Mouse (Mus musculus): ENCODE results near the gene Sdsl.
"Not testable (repeated sequence)": the region's sequence is repeated elsewhere in the genome, so short reads cannot be mapped to it uniquely, and the experiment has no call there.

The Sdsl gene

GRCm38 (mm10) chr5:120472770-120473169 lies at the start of gene Sdsl:
TSS of gene Sdsl (minus strand) at chr5:120472810.
- no peak for DNase-seq (ENCODE audit: low read depth, low spot score)

DNA sequence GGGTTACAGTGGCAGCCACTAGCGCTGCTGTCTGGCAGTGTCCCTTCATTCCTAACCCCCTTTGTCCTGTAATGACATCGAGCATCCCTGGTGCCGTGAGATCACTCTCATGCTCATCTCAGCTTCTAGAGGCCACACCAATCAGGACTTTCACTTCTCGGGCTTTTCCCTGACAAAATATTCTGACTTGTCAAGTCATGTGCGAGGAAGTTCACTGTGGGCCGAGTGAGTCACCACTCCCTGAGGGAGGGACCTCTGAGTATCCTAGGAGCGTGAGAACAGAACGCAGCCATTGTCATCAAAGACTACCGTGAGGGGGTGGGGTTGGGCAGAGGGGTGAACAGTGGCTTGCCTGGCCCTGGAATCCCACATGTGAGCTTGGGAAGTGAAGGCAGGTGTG lies 44.9 kb upstream of the Sdsl start:
- DNase-seq (ENCODE audit: low read depth, low spot score) = no peak

DNA sequence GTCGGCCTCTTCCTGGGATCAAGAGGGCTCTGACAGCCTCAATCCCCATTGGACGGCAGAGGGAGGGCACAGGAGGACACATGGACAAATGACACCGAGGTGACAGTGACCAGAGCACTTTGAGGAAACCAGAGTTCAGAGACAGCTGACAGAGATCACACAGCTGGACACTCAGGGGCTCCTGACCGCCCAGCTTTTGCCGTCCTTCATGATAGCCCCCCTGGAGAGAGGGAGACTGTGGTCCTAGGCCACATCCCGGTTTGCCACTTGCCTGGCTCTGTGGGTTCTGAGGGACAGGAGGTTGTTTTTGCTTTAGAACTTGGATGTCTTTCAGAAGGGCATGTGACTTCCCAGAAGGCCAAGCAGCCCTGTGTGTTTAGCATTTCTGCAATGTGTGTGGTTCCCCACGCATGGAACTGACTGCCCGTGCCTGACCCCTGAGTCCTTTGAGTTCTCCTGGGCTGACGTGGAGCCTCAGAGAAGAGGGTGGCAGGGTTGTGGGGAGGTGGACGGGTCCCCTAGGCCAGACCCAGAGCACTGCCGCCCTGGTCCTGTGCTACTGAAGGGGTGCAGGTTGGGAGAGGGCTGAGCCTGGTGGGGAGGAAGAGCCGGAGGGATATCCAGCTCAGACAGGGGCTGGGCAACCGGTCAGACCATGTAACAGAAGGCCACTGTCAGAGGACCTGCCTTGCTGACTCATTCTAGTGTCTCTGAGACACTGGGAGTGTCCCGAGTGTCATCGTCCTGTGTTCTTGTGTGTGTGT lies 43.8 kb upstream of the Sdsl start:
- no peak for DNase-seq (ENCODE audit: low read depth, low spot score)

- no peak for DNase-seq (ENCODE audit: low read depth, low spot score)
Measured at GRCm38 (mm10) chr5:120515451-120515850, 42.8 kb upstream of the Sdsl start.

- no peak for DNase-seq (ENCODE audit: low read depth, low spot score)
Measured at GRCm38 (mm10) chr5:120514754-120515153, 42.1 kb upstream of the Sdsl start.

DNA sequence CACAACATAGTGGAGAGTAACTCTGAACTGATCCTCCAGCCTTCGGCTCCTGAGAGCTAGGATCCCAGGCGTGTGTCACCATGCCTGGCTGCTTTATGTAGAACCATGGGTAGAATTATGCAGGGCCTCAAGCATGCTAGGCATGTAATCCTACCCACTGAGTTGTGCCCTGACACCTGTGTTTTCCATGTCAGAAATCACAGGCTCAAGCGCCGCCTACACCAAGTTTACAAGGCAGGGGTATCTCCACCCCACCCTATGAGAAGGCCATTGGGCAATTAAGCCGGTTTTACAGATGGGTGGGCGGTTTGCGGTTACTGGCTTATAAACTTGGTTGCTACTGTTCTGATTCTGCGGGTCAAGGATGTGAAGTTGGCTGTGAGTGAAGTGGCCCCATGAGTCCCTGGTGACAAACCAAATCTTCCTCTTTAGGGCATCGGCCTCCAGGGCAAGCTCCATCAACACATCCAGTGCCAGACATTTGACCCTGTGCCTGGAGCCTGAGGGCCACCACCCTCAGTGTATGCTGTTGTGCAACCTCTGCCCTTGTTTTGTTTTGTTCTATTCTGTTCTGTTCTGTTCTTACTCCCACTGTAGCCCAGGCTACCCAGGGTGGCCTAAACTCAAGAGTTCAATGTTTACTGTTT lies 41.5 kb upstream of the Sdsl start:
- DNase-seq (ENCODE audit: low read depth, low spot score) = no peak

- no peak for DNase-seq (ENCODE audit: low read depth, low spot score)
Measured at GRCm38 (mm10) chr5:120512911-120513555, 40.4 kb upstream of the Sdsl start.

GRCm38 (mm10) chr5:120511643-120512220 lies 39.1 kb upstream of the Sdsl start:
- no peak for DNase-seq (ENCODE audit: low read depth, low spot score)

DNA sequence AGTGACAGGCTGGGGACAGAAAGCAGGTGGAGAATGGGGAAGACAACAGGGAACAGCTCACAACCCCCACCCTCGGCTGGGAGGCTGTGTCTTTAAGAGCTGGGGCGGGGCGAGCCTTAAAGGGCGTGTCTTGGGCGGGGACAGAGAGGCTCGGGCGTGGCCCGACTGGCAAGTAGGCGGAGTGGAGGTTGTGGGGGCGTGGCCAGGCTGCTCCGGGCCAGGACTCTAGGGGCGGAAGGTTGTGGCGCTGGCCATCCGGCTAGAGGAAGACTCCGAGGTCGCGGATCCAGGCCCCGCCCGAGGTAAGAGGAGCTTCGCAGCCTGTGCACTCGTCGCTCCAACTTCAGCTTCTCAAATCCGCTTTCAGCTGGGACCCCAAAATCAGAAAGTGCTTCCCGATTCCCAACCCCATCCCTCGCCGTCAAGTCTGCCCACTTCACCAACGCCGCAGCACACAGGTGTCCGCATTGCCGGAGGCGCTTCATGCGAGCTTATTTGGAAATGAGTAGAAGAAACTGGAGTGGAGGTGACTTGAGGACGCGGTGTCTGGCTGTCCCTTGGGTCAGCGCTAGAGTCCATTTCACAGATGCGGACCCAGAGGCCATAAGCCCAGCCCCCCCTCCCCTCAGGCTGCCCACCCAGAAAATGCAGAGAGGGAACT lies 38.5 kb upstream of the Sdsl start, which contains the start of gene Slc8b1:
Gene Slc8b1, plus strand, starts transcription at position 187 of the 661 bp plus-strand sequence.
- DNase-seq (ENCODE audit: low read depth, low spot score) = peak; percentile 87

GRCm38 (mm10) chr5:120507311-120507710 lies 34.7 kb upstream of the Sdsl start:
- DNase-seq (ENCODE audit: low read depth, low spot score) = no peak

DNA sequence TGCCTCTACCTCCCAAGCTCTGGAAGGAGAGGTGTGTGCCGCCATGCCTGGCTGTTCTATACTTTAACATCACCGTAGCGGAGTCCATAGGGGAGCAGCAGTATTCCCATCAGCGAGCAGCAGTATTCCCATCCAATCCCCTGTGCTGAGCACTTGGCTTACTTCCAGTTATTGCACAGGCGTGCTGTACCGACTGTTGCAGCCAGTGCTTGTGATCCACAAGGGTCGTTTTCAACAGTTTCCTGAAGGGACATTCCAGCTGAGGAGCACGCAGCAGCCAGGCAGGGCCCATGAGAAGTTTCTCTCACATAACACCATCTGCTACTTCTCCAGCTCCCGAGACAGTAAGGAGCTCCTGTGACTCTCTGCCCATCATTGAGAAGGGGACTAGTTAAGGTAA lies 33.9 kb upstream of the Sdsl start:
- DNase-seq (ENCODE audit: low read depth, low spot score) = no peak

- no peak for DNase-seq (ENCODE audit: low read depth, low spot score)
Measured at GRCm38 (mm10) chr5:120505781-120506180, 33.2 kb upstream of the Sdsl start.

DNA sequence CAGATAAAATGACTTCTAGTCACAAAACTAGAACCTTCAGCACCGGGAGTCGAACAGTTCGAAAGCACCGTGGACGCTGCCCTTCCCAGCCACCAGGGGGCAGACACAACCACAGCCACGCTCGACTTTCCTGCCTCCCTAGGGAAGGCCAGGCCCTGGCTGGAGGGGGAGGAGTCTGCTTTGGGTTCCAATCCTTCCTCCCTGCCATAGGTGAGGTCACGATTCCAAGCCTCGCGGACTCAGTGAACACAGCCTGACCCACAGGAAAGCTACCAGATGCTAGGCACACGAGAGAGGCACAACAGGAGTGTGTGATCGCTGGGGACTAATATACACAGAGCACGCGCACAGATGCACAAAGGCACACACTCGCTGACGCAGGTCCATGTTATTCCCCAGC lies 32.8 kb upstream of the Sdsl start:
- DNase-seq (ENCODE audit: low read depth, low spot score) = peak; percentile 57

DNA sequence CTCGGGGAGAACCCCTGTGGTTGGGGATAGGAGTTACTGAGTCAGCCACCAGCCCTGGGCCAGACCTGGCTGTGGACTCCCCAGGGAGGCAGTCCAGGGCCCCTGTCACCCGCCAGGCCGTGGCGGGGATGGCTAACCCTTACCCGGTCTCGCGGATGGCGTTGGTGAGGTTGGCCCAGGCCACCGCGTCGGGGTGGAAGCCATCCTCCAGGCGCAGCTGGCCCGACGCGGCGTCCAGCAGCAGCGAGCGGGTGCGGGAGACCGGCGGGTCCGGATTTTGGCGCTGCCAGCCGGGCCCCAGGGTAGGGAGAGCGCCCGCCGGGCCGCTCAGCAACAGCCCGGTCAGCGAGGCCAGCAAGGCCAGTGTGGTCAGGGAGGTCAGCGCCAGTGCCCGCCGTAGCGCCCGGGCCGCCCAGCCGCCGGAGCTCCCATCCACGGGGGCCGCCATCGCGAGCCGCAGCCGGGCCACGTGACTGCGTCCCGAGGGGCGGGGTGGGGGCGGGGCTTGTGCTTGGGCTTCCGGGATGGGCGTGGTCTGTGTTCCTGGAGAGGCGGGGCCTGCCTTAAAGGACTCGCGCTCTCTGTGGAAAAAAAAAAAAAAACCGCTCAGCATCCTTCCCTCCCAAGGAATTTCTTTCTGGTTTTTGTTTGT lies 30.7 kb upstream of the Sdsl start, which contains the start of gene Plbd2:
Gene Plbd2, minus strand, starts transcription at position 482 of the 652 bp plus-strand sequence.
- peak; percentile 86 for DNase-seq (ENCODE audit: low read depth, low spot score)

GRCm38 (mm10) chr5:120502675-120503143 lies 30.1 kb upstream of the Sdsl start:
- DNase-seq (ENCODE audit: low read depth, low spot score) = no peak

- DNase-seq (ENCODE audit: low read depth, low spot score) = no peak
Measured at GRCm38 (mm10) chr5:120502147-120502621, 29.6 kb upstream of the Sdsl start.

GRCm38 (mm10) chr5:120500609-120501008 lies 28.0 kb upstream of the Sdsl start:
- not testable (repeated sequence) for DNase-seq (ENCODE audit: low read depth, low spot score)

- DNase-seq (ENCODE audit: low read depth, low spot score) = no peak
Measured at GRCm38 (mm10) chr5:120499202-120499601, 26.6 kb upstream of the Sdsl start.

- no peak for DNase-seq (ENCODE audit: low read depth, low spot score)
Measured at GRCm38 (mm10) chr5:120497071-120497470, 24.5 kb upstream of the Sdsl start.

DNA sequence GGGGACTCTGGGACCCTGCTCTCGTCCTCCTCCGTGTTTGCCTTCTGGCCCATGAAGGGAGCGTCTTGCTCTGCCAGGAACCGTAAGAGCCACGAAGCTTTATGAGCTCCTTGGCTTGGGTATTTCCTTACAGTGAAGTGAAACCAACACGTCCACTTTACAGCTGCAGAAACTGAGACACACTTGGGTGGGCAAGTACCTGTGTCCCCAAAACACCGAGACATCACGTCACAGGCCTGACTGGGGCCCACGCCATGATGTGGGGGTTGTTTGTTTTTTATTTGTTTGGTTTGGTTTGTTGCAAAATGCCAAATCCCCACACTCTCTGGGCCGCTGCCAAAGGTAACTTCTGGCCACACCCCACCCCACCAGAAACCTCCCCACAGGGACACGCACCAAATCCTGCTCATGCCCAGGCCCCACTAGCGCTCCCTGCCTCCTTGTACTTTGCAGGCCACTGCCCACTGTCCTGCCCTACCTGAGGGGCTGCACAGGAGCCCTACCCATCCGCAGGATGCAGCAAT lies 23.2 kb upstream of the Sdsl start:
- DNase-seq (ENCODE audit: low read depth, low spot score) = no peak
